Mouse (Mus musculus) heart, adult 2 months (tissue): ENCODE results near the gene Nif3l1. TPM values are rescaled to one million over a fixed set of nuclear protein-coding genes. Genes with fewer than 3 reads are reported as not detected.
A peak's percentile ranks its signal among the peaks of the same experiment; 100 is the strongest.

Source experiments
- DNase-seq, 2 experiments: peaks; one replicate each; pipeline ENCODE4 v3.0.0; 2021
- H3K27ac ChIP-seq: fragments of 200-600 bp; 2 replicates; pipeline ENCODE4 v1.8.1; 2022
- H3K27me3 ChIP-seq: fragments of 200-500 bp; 2 replicates; pipeline ENCODE4 v1.6.1; 2012; ENCODE audit warnings: mild to moderate bottlenecking, low read length, inconsistent platforms, mixed read lengths; ENCODE audit not compliant: control insufficient read depth, insufficient read depth
- H3K36me3 ChIP-seq: fragments of 200-500 bp; 2 replicates; pipeline ENCODE4 v1.6.1; 2012; ENCODE audit warnings: low read length, inconsistent platforms; ENCODE audit not compliant: control insufficient read depth, insufficient read depth
- H3K4me1 ChIP-seq: fragments of 200-500 bp; 2 replicates; pipeline ENCODE4 v1.6.1; 2011; ENCODE audit warnings: low read length; ENCODE audit not compliant: control insufficient read depth, insufficient read depth
- H3K4me3 ChIP-seq: fragments of 200-600 bp; 2 replicates; pipeline ENCODE4 v1.8.1; 2022
- H3K79me2 ChIP-seq: fragments of 200-500 bp; replicated peaks from 2 replicates; pipeline ENCODE4 v1.6.1; 2012; ENCODE audit warnings: mild to moderate bottlenecking, inconsistent platforms, low read length, moderate library complexity, mixed read lengths; ENCODE audit not compliant: control insufficient read depth, insufficient read depth
- H3K9ac ChIP-seq: fragments of 200-500 bp; 2 replicates; pipeline ENCODE4 v1.6.1; 2012; ENCODE audit warnings: low read depth, mild to moderate bottlenecking, control low read depth, inconsistent platforms, low read length, mixed read lengths
- CTCF ChIP-seq: fragments of 200-600 bp; IDR thresholded peaks from 2 replicates; pipeline ENCODE4 v1.8.1; 2022; ENCODE audit warnings: antibody characterized with exemption, mild to moderate bottlenecking, moderate library complexity
- EP300 ChIP-seq: fragments of 200-500 bp; IDR thresholded peaks from 2 replicates; pipeline ENCODE4 v1.6.1; 2011; ENCODE audit warnings: low read depth, low read length, control low read depth; ENCODE audit not compliant: insufficient read depth
- POLR2A ChIP-seq: fragments of 200-500 bp; IDR thresholded peaks from 2 replicates; pipeline ENCODE4 v1.6.1; 2011; ENCODE audit warnings: mild to moderate bottlenecking, low read depth, low read length, control low read depth; ENCODE audit not compliant: insufficient read depth
- WGBS: fragments of 180-500 bp; shearing (Covaris S2); methylation state at CpG from one replicate; pipeline ENCODE4 v1.1.7; 2018; 5-methylcytosine and 5-hydroxymethylcytosine counted together
- intact Hi-C: fragments of 180-260 bp; cut with DNase I; formaldehyde crosslinking; loops from one replicate; pipeline ENCODE4 v1.15.1; 2025
- polyA plus RNA-seq: library from polyadenylated mRNA; depleted of rRNA; stranded (reverse); fragments of >200 nt; gene quantifications from 2 replicates; pipeline ENCODE4 v1.2.3, GENCODE M21; 2012
- total RNA-seq, 2 experiments: library from RNA; stranded (reverse); gene quantifications; 2 replicates each; pipeline ENCODE4 v1.2.3; 2021

Gene Nif3l1
- total and polyA plus RNA-seq, 3 experiments: 9.1 to 14.5 (median 9.4) TPM

DNA sequence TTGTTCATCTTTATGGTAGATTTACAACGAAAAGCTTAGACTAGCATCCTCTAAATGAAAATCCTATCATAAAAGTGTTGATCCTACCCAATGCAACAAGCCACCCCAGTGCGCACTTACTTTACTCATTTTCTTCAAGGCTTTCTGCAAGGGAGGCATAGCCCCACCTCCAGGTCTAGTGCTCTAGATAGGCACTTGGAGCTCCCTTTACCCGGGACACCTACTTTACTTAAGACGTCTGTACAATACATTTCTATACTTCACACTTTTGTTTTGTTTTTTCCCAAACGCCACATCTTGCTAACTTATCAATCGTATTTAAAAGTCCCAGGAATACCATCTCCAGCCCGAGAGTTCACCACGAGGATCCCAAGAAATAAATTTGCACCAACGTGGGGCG is 260 bp upstream of the Nif3l1 start:
- peak overlapping the region; percentile 76 for H3K4me3 ChIP-seq
- TF ChIP-seq CTCF: no peak
- no peak for TF ChIP-seq POLR2A
- TF ChIP-seq EP300: no peak
- peak overlapping the region; percentile 63 for H3K9ac ChIP-seq
- no peaks in the 10 kb centered on the region for H3K36me3 ChIP-seq
- H3K79me2 ChIP-seq: peaks cover 1% of the 10 kb centered on the region; the same call in 1 of the 2 replicates
- peaks cover 2% of the 10 kb centered on the region for H3K4me1 ChIP-seq
- H3K27me3 ChIP-seq: no peaks in the 10 kb centered on the region
- peak overlapping the region; percentile 80 for H3K27ac ChIP-seq
- DNase-seq: no peak
- WGBS: 10% methylated on average over 10 of the region's 10 CpGs
- intact Hi-C loops: loop anchor here (1.0 to 2.0 kb wide), 2 partner anchors 22 to 51 kb away; no protein-coding TSS in a partner anchor

GRCm38 (mm10) chr1:58445861-58446260 is 910 bp downstream of the Nif3l1 start:
- Histone ChIP-seq H3K79me2 (peaks cover 1% of the 10 kb centered on the region; the same call in 1 of the 2 replicates), H3K27ac (peak overlapping the region; percentile 80), H3K9ac (peak overlapping the region; percentile 63), H3K36me3 (no peaks in the 10 kb centered on the region; the same call in 1 of the 2 replicates), H3K4me1 (peaks cover 2% of the 10 kb centered on the region), H3K4me3 (peak overlapping the region; percentile 76), H3K27me3 (no peaks in the 10 kb centered on the region)
- DNase-seq: no peak
- TF ChIP-seq CTCF (no peak), EP300 (no peak), POLR2A (no peak)
- 4% methylated on average over 11 of the region's 11 CpGs for WGBS
- intact Hi-C loops: loop anchor here (1.0 to 2.0 kb wide), 2 partner anchors 23 to 53 kb away; no protein-coding TSS in a partner anchor

GRCm38 (mm10) chr1:58447766-58448165 is 2.8 kb downstream of the Nif3l1 start:
- no peak overlapping the region for H3K9ac ChIP-seq
- no peak overlapping the region for H3K27ac ChIP-seq
- no peak overlapping the region for H3K4me3 ChIP-seq
- no peak for DNase-seq
- peaks cover 2% of the 10 kb centered on the region for H3K4me1 ChIP-seq
- TF ChIP-seq CTCF (no peak), POLR2A (no peak), EP300 (no peak)
- no peaks in the 10 kb centered on the region for H3K27me3 ChIP-seq
- 95% methylated on average over 7 of the region's 7 CpGs for WGBS
- H3K79me2 ChIP-seq: peaks cover 1% of the 10 kb centered on the region; the same call in 1 of the 2 replicates
- no peaks in the 10 kb centered on the region; the same call in 1 of the 2 replicates for H3K36me3 ChIP-seq
- intact Hi-C loops: no loop called here

GRCm38 (mm10) chr1:58448396-58448795 is 3.4 kb downstream of the Nif3l1 start:
- Histone ChIP-seq H3K27ac (no peak overlapping the region), H3K79me2 (peaks cover 1% of the 10 kb centered on the region; the same call in 1 of the 2 replicates), H3K36me3 (no peaks in the 10 kb centered on the region; the same call in 1 of the 2 replicates), H3K4me3 (no peak overlapping the region), H3K4me1 (peaks cover 2% of the 10 kb centered on the region), H3K27me3 (no peaks in the 10 kb centered on the region), H3K9ac (no peak overlapping the region)
- intact Hi-C loops: no loop called here
- WGBS: 77% methylated on average over 7 of the region's 7 CpGs
- DNase-seq: no peak
- TF ChIP-seq POLR2A (no peak), CTCF (0 out of 2 replicates have a peak, but pooled peaks have one; percentile 3), EP300 (no peak)

DNA sequence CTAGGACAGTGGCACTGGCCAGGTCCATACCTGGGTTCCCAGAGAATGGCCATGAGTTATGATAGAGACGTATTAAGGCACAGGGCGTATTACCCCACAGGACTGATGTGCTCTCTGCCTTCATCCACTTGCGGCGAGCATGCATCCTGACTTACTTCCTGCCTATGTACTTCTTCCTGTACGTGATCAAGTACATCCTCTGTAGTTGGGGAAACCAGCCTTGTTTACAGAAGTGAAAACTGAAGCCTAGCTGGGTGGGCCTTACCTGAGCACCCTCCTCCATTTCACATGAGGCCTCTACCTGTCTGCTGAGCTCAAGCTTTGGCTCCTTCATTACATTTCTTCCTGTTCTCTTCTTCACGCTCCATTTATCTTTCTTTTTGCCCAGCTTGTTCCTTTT is 9.4 kb downstream of the Nif3l1 start:
- 69% methylated on average over 6 of the region's 6 CpGs for WGBS
- DNase-seq: no peak
- no peak overlapping the region for H3K9ac ChIP-seq
- no peaks in the 10 kb centered on the region for H3K27me3 ChIP-seq
- intact Hi-C loops: no loop called here
- no peak overlapping the region for H3K4me3 ChIP-seq
- no peaks in the 10 kb centered on the region for H3K4me1 ChIP-seq
- 0 out of 2 replicates have a peak, but pooled peaks cover 1% of the 10 kb centered on the region for H3K79me2 ChIP-seq
- no peaks in the 10 kb centered on the region; the same call in 1 of the 2 replicates for H3K36me3 ChIP-seq
- H3K27ac ChIP-seq: no peak overlapping the region
- TF ChIP-seq EP300 (no peak), CTCF (no peak), POLR2A (no peak)

GRCm38 (mm10) chr1:58458175-58458574 is 13.2 kb downstream of the Nif3l1 start:
- Histone ChIP-seq H3K9ac (no peak overlapping the region), H3K4me3 (no peak overlapping the region), H3K36me3 (no peaks in the 10 kb centered on the region; the same call in 1 of the 2 replicates), H3K27ac (no peak overlapping the region), H3K27me3 (no peaks in the 10 kb centered on the region), H3K79me2 (no peaks in the 10 kb centered on the region), H3K4me1 (no peaks in the 10 kb centered on the region)
- TF ChIP-seq CTCF (no peak), POLR2A (no peak), EP300 (no peak)
- intact Hi-C loops: no loop called here
- no peak for DNase-seq
- 79% methylated on average over 5 of the region's 5 CpGs for WGBS
